Mouse (Mus musculus): ENCODE results near the gene Cox8b. TPM values are rescaled to one million over a fixed set of nuclear protein-coding genes. Genes with fewer than 3 reads are reported as not detected.
A peak's percentile ranks its signal among the peaks of the same experiment; 100 is the strongest.

The Cox8b gene
- total and polyA plus RNA-seq, 3 experiments: not detected

DNA sequence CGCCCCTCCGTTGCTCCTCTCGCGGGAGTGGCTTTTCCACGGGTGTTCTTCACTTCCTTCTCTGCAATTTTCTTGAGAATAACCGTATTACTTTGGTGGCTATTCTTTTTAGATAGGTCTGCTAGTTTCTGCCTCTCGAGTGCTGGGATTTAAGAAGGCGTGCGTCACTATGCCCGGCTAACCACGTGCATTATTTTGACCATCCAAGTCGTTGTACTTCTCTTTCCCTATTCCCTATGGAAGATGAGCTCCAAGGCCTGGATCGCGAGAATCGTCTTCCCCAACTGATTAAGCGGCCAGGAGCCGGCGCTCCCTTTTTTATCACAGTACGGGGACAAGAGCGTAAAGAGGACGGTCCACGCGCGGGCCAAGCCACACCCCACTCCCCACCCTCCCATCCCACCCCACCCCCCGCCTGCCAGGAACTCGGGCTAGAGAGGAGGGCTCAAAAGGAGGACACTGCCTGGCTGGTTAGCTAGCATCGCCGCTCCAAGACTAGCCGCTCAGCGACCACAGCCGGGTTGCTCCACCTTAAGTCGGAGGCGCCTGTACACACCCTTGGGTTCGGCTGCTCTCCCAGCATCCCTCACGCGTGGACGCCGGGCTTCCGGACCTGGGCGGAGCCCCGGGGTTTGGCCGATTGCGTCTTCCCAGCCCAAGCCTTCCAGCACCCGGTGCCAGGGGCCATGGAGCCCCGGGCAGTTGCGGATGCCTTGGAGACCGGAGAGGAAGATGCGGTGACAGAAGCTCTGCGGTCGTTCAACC lies 43.3 kb downstream of the Cox8b start, which contains the start of gene Ric8a:
Gene Ric8a, plus strand, starts transcription at position 173 of the 765 bp plus-strand sequence.
- peak within 1 kb of the TSS; percentile 80 for H3K9ac ChIP-seq (ENCODE audit: control insufficient read depth, low read depth, low read length, poor library complexity, severe bottlenecking)
- peaks cover 37% of the 10 kb centered on the region for H3K79me2 ChIP-seq (ENCODE audit: control insufficient read depth, insufficient read depth, low read length, poor library complexity)
- H3K27me3 ChIP-seq (ENCODE audit: control insufficient read depth in 1 of 2, insufficient read depth in 2 of 2, low read length in 2 of 2): no peaks in the 10 kb centered on the region
- TF ChIP-seq ETS1 (IDR thresholded peaks at IDR 0.05; ENCODE audit: low read depth, low read length) (peak; percentile 42; the same call in 1 of the 2 replicates), POLR2AphosphoS5 (IDR thresholded peaks at IDR 0.05; ENCODE audit: borderline replicate concordance, low read depth, low read length) (no peak), RAD21 (IDR thresholded peaks at IDR 0.05; ENCODE audit: low read depth, low read length) (no peak), CHD2 (IDR thresholded peaks at IDR 0.05; ENCODE audit: low read length) (peak; percentile 50), SMC3 (IDR thresholded peaks at IDR 0.05; ENCODE audit: low read depth, low read length) (no peak), NELFE (IDR thresholded peaks at IDR 0.05; ENCODE audit: low read depth, low read length) (peak; percentile 72), MAX (IDR thresholded peaks at IDR 0.05; ENCODE audit: low read length) (peak; percentile 72), USF2 (IDR thresholded peaks at IDR 0.05; ENCODE audit: borderline replicate concordance in 1 of 2, insufficient read depth in 1 of 2, low read depth in 1 of 2, low read length in 2 of 2) (no peak), POLR2AphosphoS2 (IDR thresholded peaks at IDR 0.05; ENCODE audit: low read length) (peak; percentile 46; the same call in 1 of the 2 replicates), MYC (IDR thresholded peaks at IDR 0.05; ENCODE audit: low read depth, low read length) (peak; percentile 56), ELF1 (IDR thresholded peaks at IDR 0.05; ENCODE audit: low read depth, low read length) (peak; percentile 85), MXI1 (IDR thresholded peaks at IDR 0.05; ENCODE audit: low read depth, low read length) (peak; percentile 90), KAT2A (conservative IDR thresholded peaks at IDR 0.05; ENCODE audit: low read depth, low read length) (no peak; the same call in 1 of the 2 replicates), POLR2A (IDR thresholded peaks at IDR 0.05; ENCODE audit: control insufficient read depth in 1 of 2, insufficient read depth in 1 of 2, low read depth in 1 of 2, low read length in 2 of 2, poor library complexity in 1 of 2) (peak in 1 of 2 experiments; percentile 79), SIN3A (IDR thresholded peaks at IDR 0.05; ENCODE audit: low read length) (peak; percentile 93), MYB (IDR thresholded peaks at IDR 0.05; ENCODE audit: low read depth, low read length) (no peak), ZC3H11A (IDR thresholded peaks at IDR 0.05; ENCODE audit: low read depth, low read length) (no peak), BHLHE40 (IDR thresholded peaks at IDR 0.05; ENCODE audit: borderline replicate concordance, low read depth, low read length) (no peak), TCF12 (IDR thresholded peaks at IDR 0.05; ENCODE audit: low read depth, low read length) (peak; percentile 52; the same call in 1 of the 2 replicates), HCFC1 (IDR thresholded peaks at IDR 0.05; ENCODE audit: low read depth, low read length) (peak; percentile 77), MAZ (IDR thresholded peaks at IDR 0.05; ENCODE audit: low read depth, low read length) (0 out of 2 replicates have a peak, but pooled peaks have one; percentile 43), EP300 (IDR thresholded peaks at IDR 0.05; ENCODE audit: low read depth in 1 of 2, low read length in 2 of 2) (peak in 1 of 2 experiments; percentile 15; a peak in 1 of 4 replicates), CHD1 (IDR thresholded peaks at IDR 0.05; ENCODE audit: low read depth, low read length) (no peak), JUND (IDR thresholded peaks at IDR 0.05; ENCODE audit: low read depth, low read length) (no peak), TBP (IDR thresholded peaks at IDR 0.05; ENCODE audit: low read depth, low read length) (0 out of 2 replicates have a peak, but pooled peaks have one; percentile 51), MAFK (IDR thresholded peaks at IDR 0.05; ENCODE audit: borderline replicate concordance, low read depth, low read length) (no peak), MEF2A (IDR thresholded peaks at IDR 0.05; ENCODE audit: extremely low read depth, insufficient replicate concordance, low read depth, low read length, poor library complexity, severe bottlenecking) (no peak), TAL1 (IDR thresholded peaks at IDR 0.05; ENCODE audit: low read length) (no peak)
- peaks cover 3 to 19% of the 10 kb centered on the region in 2 experiments; a peak in 3 of 4 replicates for H3K4me1 ChIP-seq (ENCODE audit: control insufficient read depth in 1 of 2, insufficient read depth in 2 of 2, low read length in 2 of 2)
- H3K4me3 ChIP-seq (ENCODE audit: control insufficient read depth in 1 of 2, insufficient read depth in 1 of 2, low read depth in 2 of 2, low read length in 2 of 2): peak within 1 kb of the TSS; percentile 84 to 91
- peaks cover 2 to 8% of the 10 kb centered on the region in 2 experiments for H3K36me3 ChIP-seq (ENCODE audit: control insufficient read depth in 1 of 2, insufficient read depth in 2 of 2, low read length in 2 of 2)
- DNase-seq (ENCODE audit: low read depth, low spot score): peak; percentile 90
- peak within 1 kb of the TSS; percentile 89 for H3K27ac ChIP-seq (ENCODE audit: control insufficient read depth, low read depth, low read length)
- no peaks in the 10 kb centered on the region for H3K9me3 ChIP-seq (replicated peaks; ENCODE audit: insufficient read depth, low read length)
